Mouse (Mus musculus) hindbrain, embryonic 10.5 days (tissue): ENCODE results near the gene Cercam. TPM values are rescaled to one million over a fixed set of nuclear protein-coding genes. Genes with fewer than 3 reads are reported as not detected.
"Not testable (repeated sequence)": the region's sequence is repeated elsewhere in the genome, so short reads cannot be mapped to it uniquely, and the experiment has no call there.

Experiments
- DNase-seq: peaks from one replicate; pipeline ENCODE4 v3.0.0-alpha.2; 2017; ENCODE audit warnings: low spot score
- H3K27ac ChIP-seq: fragments of 300-500 bp; sonication (generic); 2 replicates; pipeline ENCODE4 v1.5.1; 2016; ENCODE audit warnings: mild to moderate bottlenecking, moderate library complexity
- H3K27me3 ChIP-seq: fragments of 300-500 bp; sonication (generic); 2 replicates; pipeline ENCODE4 v1.6.1; 2016; ENCODE audit warnings: mild to moderate bottlenecking; ENCODE audit not compliant: poor library complexity, insufficient read depth, severe bottlenecking
- H3K36me3 ChIP-seq: fragments of 300-500 bp; sonication (generic); 2 replicates; pipeline ENCODE4 v1.6.1; 2016; ENCODE audit warnings: mild to moderate bottlenecking, moderate library complexity
- H3K4me1 ChIP-seq: fragments of 300-500 bp; sonication (generic); replicated peaks from 2 replicates; pipeline ENCODE4 v1.6.1; 2016; ENCODE audit warnings: mild to moderate bottlenecking
- H3K4me3 ChIP-seq: fragments of 300-500 bp; sonication (generic); 2 replicates; pipeline ENCODE4 v1.5.1; 2016; ENCODE audit warnings: mild to moderate bottlenecking, moderate library complexity
- H3K9me3 ChIP-seq: fragments of 300-500 bp; sonication (generic); 2 replicates; pipeline ENCODE4 v1.6.1; 2016; ENCODE audit warnings: mild to moderate bottlenecking, moderate library complexity
- WGBS: fragments of 180-500 bp; shearing (Covaris S2); methylation state at CpG from one replicate; pipeline ENCODE4 v1.1.7; 2016; 5-methylcytosine and 5-hydroxymethylcytosine counted together
- polyA plus RNA-seq: library from polyadenylated mRNA; unstranded; fragments of >200 nt; fragmentation: Nextera tagmentation; extraction: Ambion mirVana; gene quantifications from 2 replicates; pipeline ENCODE4 v1.2.1, GENCODE M21; 2016

Cercam gene
- polyA plus RNA-seq, 1 experiment from 2014 or later: 49.1 TPM

GRCm38 (mm10) chr2:29889991-29890833 is 21.2 kb downstream of the Cercam start:
- Histone ChIP-seq H3K4me3 (peak overlapping the region; percentile 99), H3K36me3 (peaks cover 45% of the 10 kb centered on the region), H3K9me3 (no peaks in the 10 kb centered on the region), H3K4me1 (peaks cover 23% of the 10 kb centered on the region), H3K27me3 (no peaks in the 10 kb centered on the region), H3K27ac (peak overlapping the region; percentile 97)
- under 1% methylated on average over 61 of the region's 61 CpGs for WGBS
- DNase-seq: peak; percentile 93

- H3K4me1 ChIP-seq: peaks cover 23% of the 10 kb centered on the region
- peaks cover 59% of the 10 kb centered on the region for H3K36me3 ChIP-seq
- no peak for DNase-seq
- 94% methylated on average over 6 of the region's 6 CpGs for WGBS
- H3K4me3 ChIP-seq: peak overlapping the region; percentile 99; the same call in 1 of the 2 replicates
- no peak overlapping the region for H3K27ac ChIP-seq
- no peaks in the 10 kb centered on the region for H3K27me3 ChIP-seq
- H3K9me3 ChIP-seq: no peaks in the 10 kb centered on the region
Observed at GRCm38 (mm10) chr2:29891773-29892172, 22.8 kb downstream of the Cercam start.

GRCm38 (mm10) chr2:29896071-29896470 is 27.1 kb downstream of the Cercam start:
- no peak overlapping the region for H3K27ac ChIP-seq
- 95% methylated on average over 1 of the region's 1 CpGs for WGBS
- H3K36me3 ChIP-seq: peaks cover 97% of the 10 kb centered on the region
- H3K9me3 ChIP-seq: no peaks in the 10 kb centered on the region
- H3K4me3 ChIP-seq: no peak overlapping the region
- DNase-seq: no peak
- H3K27me3 ChIP-seq: no peaks in the 10 kb centered on the region
- H3K4me1 ChIP-seq: peaks cover 8% of the 10 kb centered on the region

- Histone ChIP-seq H3K27me3 (no peaks in the 10 kb centered on the region), H3K4me1 (no peaks in the 10 kb centered on the region), H3K36me3 (peaks cover 98% of the 10 kb centered on the region), H3K27ac (no peak overlapping the region), H3K4me3 (no peak overlapping the region), H3K9me3 (no peaks in the 10 kb centered on the region)
- WGBS: 91% methylated on average over 2 of the region's 2 CpGs
- no peak for DNase-seq
Observed at GRCm38 (mm10) chr2:29897366-29897765, 28.4 kb downstream of the Cercam start.

GRCm38 (mm10) chr2:29898081-29898480 is 29.1 kb downstream of the Cercam start:
- Histone ChIP-seq H3K27me3 (no peaks in the 10 kb centered on the region), H3K9me3 (no peaks in the 10 kb centered on the region), H3K36me3 (peaks cover 98% of the 10 kb centered on the region), H3K4me3 (no peak overlapping the region), H3K27ac (no peak overlapping the region), H3K4me1 (no peaks in the 10 kb centered on the region)
- WGBS: 89% methylated on average over 1 of the region's 1 CpGs
- no peak for DNase-seq

GRCm38 (mm10) chr2:29902194-29902593 is 33.2 kb downstream of the Cercam start:
- DNase-seq: no peak
- WGBS: 93% methylated on average over 10 of the region's 10 CpGs
- Histone ChIP-seq H3K27me3 (no peaks in the 10 kb centered on the region), H3K4me1 (no peaks in the 10 kb centered on the region), H3K36me3 (peaks cover 100% of the 10 kb centered on the region), H3K27ac (no peak overlapping the region), H3K9me3 (no peaks in the 10 kb centered on the region), H3K4me3 (no peak overlapping the region)

- not testable (repeated sequence) for H3K4me3 ChIP-seq, H3K9me3 ChIP-seq, DNase-seq, H3K27me3 ChIP-seq, H3K4me1 ChIP-seq, H3K27ac ChIP-seq
- peaks cover 95% of the 10 kb centered on the region for H3K36me3 ChIP-seq
- 74% methylated on average over 2 of the region's 2 CpGs for WGBS
Observed at GRCm38 (mm10) chr2:29908171-29908570, 39.2 kb downstream of the Cercam start.

- Histone ChIP-seq H3K4me1 (no peaks in the 10 kb centered on the region), H3K27ac (no peak overlapping the region), H3K9me3 (no peaks in the 10 kb centered on the region), H3K36me3 (peaks cover 94% of the 10 kb centered on the region), H3K4me3 (no peak overlapping the region), H3K27me3 (no peaks in the 10 kb centered on the region)
- 82% methylated on average over 2 of the region's 2 CpGs for WGBS
- DNase-seq: no peak
Observed at GRCm38 (mm10) chr2:29910042-29910441, 41.1 kb downstream of the Cercam start.

- DNase-seq: no peak
- no peak overlapping the region for H3K4me3 ChIP-seq
- H3K36me3 ChIP-seq: peaks cover 96% of the 10 kb centered on the region
- no peaks in the 10 kb centered on the region for H3K27me3 ChIP-seq
- no peak overlapping the region for H3K27ac ChIP-seq
- H3K9me3 ChIP-seq: no peaks in the 10 kb centered on the region
- H3K4me1 ChIP-seq: no peaks in the 10 kb centered on the region
- 92% methylated on average over 11 of the region's 11 CpGs for WGBS
Observed at GRCm38 (mm10) chr2:29917621-29918020, 48.7 kb downstream of the Cercam start.

GRCm38 (mm10) chr2:29922011-29922410 is 53.0 kb downstream of the Cercam start:
- Histone ChIP-seq H3K36me3 (peaks cover 98% of the 10 kb centered on the region), H3K27ac (no peak overlapping the region), H3K9me3 (no peaks in the 10 kb centered on the region), H3K27me3 (no peaks in the 10 kb centered on the region), H3K4me3 (no peak overlapping the region), H3K4me1 (no peaks in the 10 kb centered on the region)
- 87% methylated on average over 11 of the region's 11 CpGs for WGBS
- DNase-seq: no peak

- H3K27ac ChIP-seq: no peak overlapping the region
- no peaks in the 10 kb centered on the region for H3K27me3 ChIP-seq
- no peaks in the 10 kb centered on the region for H3K9me3 ChIP-seq
- no peaks in the 10 kb centered on the region for H3K4me1 ChIP-seq
- H3K4me3 ChIP-seq: no peak overlapping the region
- 88% methylated on average over 5 of the region's 5 CpGs for WGBS
- no peak for DNase-seq
- H3K36me3 ChIP-seq: peaks cover 99% of the 10 kb centered on the region
Observed at GRCm38 (mm10) chr2:29926542-29926941, 57.6 kb downstream of the Cercam start.

- Histone ChIP-seq H3K4me3 (no peak overlapping the region), H3K27ac (no peak overlapping the region), H3K9me3 (no peaks in the 10 kb centered on the region), H3K27me3 (no peaks in the 10 kb centered on the region), H3K36me3 (peaks cover 62% of the 10 kb centered on the region), H3K4me1 (no peaks in the 10 kb centered on the region; the same call in 1 of the 2 replicates)
- DNase-seq: no peak
- 89% methylated on average over 10 of the region's 10 CpGs for WGBS
Observed at GRCm38 (mm10) chr2:29930506-29930905, 61.5 kb downstream of the Cercam start.

GRCm38 (mm10) chr2:29931194-29931593 is 62.2 kb downstream of the Cercam start:
- no peaks in the 10 kb centered on the region for H3K27me3 ChIP-seq
- H3K36me3 ChIP-seq: peaks cover 55% of the 10 kb centered on the region
- 91% methylated on average over 6 of the region's 6 CpGs for WGBS
- H3K4me3 ChIP-seq: no peak overlapping the region
- H3K9me3 ChIP-seq: no peaks in the 10 kb centered on the region
- DNase-seq: no peak
- no peak overlapping the region for H3K27ac ChIP-seq
- H3K4me1 ChIP-seq: peaks cover 6% of the 10 kb centered on the region
